Mouse (Mus musculus) heart, embryonic 11.5 days (tissue): ENCODE results near the gene Asb9. TPM values are rescaled to one million over a fixed set of nuclear protein-coding genes. Genes with fewer than 3 reads are reported as not detected.

Source experiments
- ATAC-seq: fragments of 200-750 bp; cut with Nextera tagmentation; replicated peaks from 2 replicates; pipeline ENCODE4 v1.8.0; 2017; ENCODE audit warnings: moderate library complexity; ENCODE audit not compliant: insufficient number of reproducible peaks, low FRiP score, low TSS enrichment
- H3K27ac ChIP-seq: fragments of 300-500 bp; sonication (generic); 2 replicates; pipeline ENCODE4 v1.5.1; 2014; ENCODE audit warnings: mild to moderate bottlenecking, low read depth, low read length
- H3K27me3 ChIP-seq: fragments of 300-500 bp; sonication (generic); 2 replicates; pipeline ENCODE4 v1.6.1; 2014; ENCODE audit warnings: mild to moderate bottlenecking, low read length, mixed read lengths; ENCODE audit not compliant: control insufficient read depth, insufficient read depth
- H3K36me3 ChIP-seq: fragments of 300-500 bp; sonication (generic); 2 replicates; pipeline ENCODE4 v1.6.1; 2014; ENCODE audit warnings: mild to moderate bottlenecking, low read length, moderate library complexity, mixed read lengths; ENCODE audit not compliant: control insufficient read depth, insufficient read depth
- H3K4me1 ChIP-seq: fragments of 300-500 bp; sonication (generic); 2 replicates; pipeline ENCODE4 v1.6.1; 2014; ENCODE audit warnings: low read length; ENCODE audit not compliant: control insufficient read depth, insufficient read depth
- H3K4me2 ChIP-seq: fragments of 300-500 bp; sonication (generic); 2 replicates; pipeline ENCODE4 v1.6.1; 2014; ENCODE audit warnings: mild to moderate bottlenecking, moderate library complexity
- H3K4me3 ChIP-seq: fragments of 300-500 bp; sonication (generic); 2 replicates; pipeline ENCODE4 v1.5.1; 2014; ENCODE audit warnings: low read depth, low read length
- H3K9ac ChIP-seq: fragments of 300-500 bp; sonication (generic); 2 replicates; pipeline ENCODE4 v1.6.1; 2014; ENCODE audit warnings: mild to moderate bottlenecking, low read depth, low read length, moderate library complexity
- H3K9me3 ChIP-seq: fragments of 300-500 bp; sonication (generic); replicated peaks from 2 replicates; pipeline ENCODE4 v1.6.1; 2016; ENCODE audit warnings: low read length; ENCODE audit not compliant: control insufficient read depth
- WGBS: fragments of 180-500 bp; shearing (Covaris S2); extraction: QIAGEN DNeasy Blood & Tissue Kit; methylation state at CpG from one replicate; pipeline ENCODE4 v1.1.7; 2014; ENCODE audit not compliant: insufficient replicate concordance; 5-methylcytosine and 5-hydroxymethylcytosine counted together
- polyA plus RNA-seq: library from polyadenylated mRNA; unstranded; fragments of >200 nt; fragmentation: Nextera tagmentation; extraction: Ambion mirVana; gene quantifications from 2 replicates; pipeline ENCODE4 v1.2.1, GENCODE M21; 2014

The Asb9 gene
- polyA plus RNA-seq, 1 experiment from 2014 or later = 0.14 TPM

- Histone ChIP-seq H3K27ac (no peak overlapping the region), H3K4me3 (no peak overlapping the region), H3K4me1 (no peaks in the 10 kb centered on the region), H3K4me2 (no peak overlapping the region), H3K27me3 (no peaks in the 10 kb centered on the region), H3K36me3 (no peaks in the 10 kb centered on the region), H3K9me3 (no peaks in the 10 kb centered on the region), H3K9ac (no peak overlapping the region)
- WGBS = 71% methylated on average over 1 of the region's 1 CpGs
- ATAC-seq = no peak
Observed at GRCm38 (mm10) chrX:164570195-164570594, 64.1 kb downstream of the Asb9 start.

GRCm38 (mm10) chrX:164576967-164577366 is 70.8 kb downstream of the Asb9 start:
- H3K4me2 ChIP-seq = no peak overlapping the region
- no peaks in the 10 kb centered on the region for H3K36me3 ChIP-seq
- H3K4me1 ChIP-seq = no peaks in the 10 kb centered on the region
- H3K4me3 ChIP-seq = no peak overlapping the region
- no peaks in the 10 kb centered on the region for H3K9me3 ChIP-seq
- H3K27me3 ChIP-seq = no peaks in the 10 kb centered on the region
- H3K9ac ChIP-seq = no peak overlapping the region
- WGBS = 63% methylated on average over 2 of the region's 3 CpGs
- no peak overlapping the region for H3K27ac ChIP-seq
- no peak for ATAC-seq

Other genes with a start within 250 kb of the Asb9 start
- gene Bmx, start 248.1 kb upstream of the Asb9 start, polyA plus RNA-seq = 8.9 and 10.4 TPM in 2 replicates
- 10.5 and 12.3 TPM in 2 replicates for gene Pir, start 237.0 kb upstream of the Asb9 start, polyA plus RNA-seq
- gene Vegfd, start 132.9 kb upstream of the Asb9 start, polyA plus RNA-seq = 2.1 and 3.3 TPM in 2 replicates
- 10.0 and 11.2 TPM in 2 replicates for gene Piga, start 86.5 kb upstream of the Asb9 start, polyA plus RNA-seq
- 1.3 and 2.2 TPM in 2 replicates for gene Asb11, start 69.3 kb upstream of the Asb9 start, polyA plus RNA-seq